Mouse (Mus musculus): ENCODE measurements at regions not wholly inside any gene's neighbourhood (a gene's known extent, or its start where the extent isn't known, plus 50 kb on each side); places are given as distances from the start of the nearest gene placed in this dataset.

DNA sequence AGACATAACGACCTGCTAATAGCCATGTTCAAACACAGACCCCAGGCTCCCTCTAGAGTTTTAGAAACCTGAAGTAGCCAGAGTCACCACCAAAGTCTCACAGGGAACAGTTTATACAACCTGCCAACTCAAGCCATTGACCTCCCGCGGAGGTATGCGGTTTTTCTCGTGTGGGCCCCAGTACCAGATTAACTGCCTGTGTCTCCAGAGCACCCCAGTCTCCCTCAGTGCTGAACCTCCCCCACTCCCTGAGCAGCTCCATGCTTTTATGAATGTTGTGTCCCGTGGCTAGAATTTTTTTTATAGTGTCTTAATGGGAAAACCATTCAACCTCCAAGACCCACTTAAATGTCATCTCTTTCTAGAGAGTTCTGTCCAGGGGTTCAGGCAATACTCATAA is 98.5 kb upstream of the Gm34302 start:
- H3K27ac ChIP-seq (ENCODE audit: insufficient read depth, low read length), result no peak overlapping the region
- H3K4me3 ChIP-seq (ENCODE audit: insufficient read depth, low read length), result no peak overlapping the region
- H3K4me1 ChIP-seq (ENCODE audit: control insufficient read depth, insufficient read depth, low read length), result no peaks in the 10 kb centered on the region
- no peak for TF ChIP-seq POLR2A (IDR thresholded peaks at IDR 0.05; ENCODE audit: low read depth, low read length)
- no peak for TF ChIP-seq CTCF (IDR thresholded peaks at IDR 0.05; ENCODE audit: borderline replicate concordance, insufficient read depth, low read length)

GRCm38 (mm10) chr3:63570607-63571353 is 87.1 kb upstream of the Gm34302 start:
- H3K27ac ChIP-seq (ENCODE audit: insufficient read depth, low read length), result no peak overlapping the region
- TF ChIP-seq CTCF (IDR thresholded peaks at IDR 0.05; ENCODE audit: borderline replicate concordance, insufficient read depth, low read length) (no peak), POLR2A (IDR thresholded peaks at IDR 0.05; ENCODE audit: low read depth, low read length) (no peak)
- no peaks in the 10 kb centered on the region for H3K4me1 ChIP-seq (ENCODE audit: control insufficient read depth, insufficient read depth, low read length)
- H3K4me3 ChIP-seq (ENCODE audit: insufficient read depth, low read length), result no peak overlapping the region

DNA sequence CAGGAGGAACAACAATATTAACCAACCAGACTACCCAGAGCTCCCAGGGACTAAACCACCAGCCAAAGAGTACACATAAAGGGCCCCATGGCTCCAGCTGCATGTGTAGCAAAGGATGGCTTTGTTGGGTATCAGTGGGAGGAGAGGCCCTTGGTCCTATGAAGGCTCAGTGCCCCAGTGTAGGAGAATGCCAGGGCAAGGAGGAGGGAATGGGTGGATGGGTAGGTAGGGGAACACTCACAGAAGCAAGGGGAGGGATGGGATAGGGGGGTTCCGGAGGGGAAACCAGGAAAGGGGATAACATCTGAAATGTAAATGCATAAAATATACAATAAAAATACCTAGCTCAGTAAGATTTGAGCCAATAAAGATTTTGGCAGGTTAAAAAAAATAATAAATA is 86.4 kb upstream of the Gm34302 start:
- Histone ChIP-seq H3K4me3 (ENCODE audit: insufficient read depth, low read length) (no peak overlapping the region), H3K27ac (ENCODE audit: insufficient read depth, low read length) (no peak overlapping the region), H3K4me1 (ENCODE audit: control insufficient read depth, insufficient read depth, low read length) (no peaks in the 10 kb centered on the region)
- TF ChIP-seq POLR2A (IDR thresholded peaks at IDR 0.05; ENCODE audit: low read depth, low read length) (no peak), CTCF (IDR thresholded peaks at IDR 0.05; ENCODE audit: borderline replicate concordance, insufficient read depth, low read length) (no peak)

GRCm38 (mm10) chr3:63569004-63569596 is 85.4 kb upstream of the Gm34302 start:
- H3K4me3 ChIP-seq (ENCODE audit: insufficient read depth, low read length), result no peak overlapping the region
- TF ChIP-seq CTCF (IDR thresholded peaks at IDR 0.05; ENCODE audit: borderline replicate concordance, insufficient read depth, low read length) (no peak), POLR2A (IDR thresholded peaks at IDR 0.05; ENCODE audit: low read depth, low read length) (no peak)
- H3K27ac ChIP-seq (ENCODE audit: insufficient read depth, low read length), result no peak overlapping the region
- H3K4me1 ChIP-seq (ENCODE audit: control insufficient read depth, insufficient read depth, low read length), result no peaks in the 10 kb centered on the region

GRCm38 (mm10) chr3:63567726-63568125 is 84.0 kb upstream of the Gm34302 start:
- Histone ChIP-seq H3K4me1 (ENCODE audit: control insufficient read depth, insufficient read depth, low read length) (peaks cover 8% of the 10 kb centered on the region; the same call in 1 of the 2 replicates), H3K4me3 (ENCODE audit: insufficient read depth, low read length) (no peak overlapping the region), H3K27ac (ENCODE audit: insufficient read depth, low read length) (no peak overlapping the region)
- no peak for TF ChIP-seq CTCF (IDR thresholded peaks at IDR 0.05; ENCODE audit: borderline replicate concordance, insufficient read depth, low read length)

DNA sequence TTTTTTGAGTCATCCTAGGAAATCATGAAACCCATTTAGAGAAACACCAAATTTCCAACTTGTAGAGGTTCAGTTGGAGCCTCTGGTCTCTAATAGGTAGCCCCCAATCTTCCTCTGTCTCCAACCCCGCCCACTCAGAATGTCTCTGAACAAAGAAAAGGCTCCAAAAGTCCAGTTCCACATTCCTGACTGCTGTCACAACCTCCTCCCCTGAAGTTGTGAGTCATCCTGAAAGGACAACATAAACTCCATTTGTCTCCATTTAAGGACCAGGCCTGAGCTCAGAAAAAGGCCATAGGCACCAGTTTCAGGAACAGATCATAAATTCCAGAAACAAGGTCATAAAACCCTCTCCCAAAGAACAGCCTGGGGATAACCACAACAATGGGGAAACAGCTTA is 79.4 kb upstream of the Gm34302 start:
- Histone ChIP-seq H3K4me3 (ENCODE audit: insufficient read depth, low read length) (no peak overlapping the region), H3K4me1 (ENCODE audit: control insufficient read depth, insufficient read depth, low read length) (peaks cover 9% of the 10 kb centered on the region; the same call in 1 of the 2 replicates), H3K27ac (ENCODE audit: insufficient read depth, low read length) (peak overlapping the region; percentile 97)
- TF ChIP-seq POLR2A (IDR thresholded peaks at IDR 0.05; ENCODE audit: low read depth, low read length), result no peak
- no peak for TF ChIP-seq CTCF (IDR thresholded peaks at IDR 0.05; ENCODE audit: borderline replicate concordance, insufficient read depth, low read length)

DNA sequence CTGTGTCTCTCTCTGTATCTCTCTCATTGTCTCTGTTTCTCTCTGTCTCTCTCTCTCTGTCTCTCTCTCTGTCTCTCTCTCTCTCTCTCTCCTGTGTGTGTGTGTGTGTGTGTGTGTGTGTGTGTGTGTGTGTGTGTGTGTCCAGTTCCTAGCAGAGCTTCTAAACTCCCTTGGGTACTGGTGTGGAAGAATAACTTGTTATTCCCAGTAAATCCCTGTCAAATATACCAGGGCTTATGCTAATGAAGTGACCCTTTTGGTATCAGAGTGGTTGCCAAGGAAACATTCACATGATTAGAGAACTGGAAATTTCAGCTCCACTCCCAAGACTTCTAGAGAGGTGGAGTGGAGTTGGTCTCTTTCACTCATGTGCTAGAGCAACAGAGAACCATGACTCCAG is 78.9 kb upstream of the Gm34302 start:
- Histone ChIP-seq H3K27ac (ENCODE audit: insufficient read depth, low read length) (peak overlapping the region; percentile 97), H3K4me1 (ENCODE audit: control insufficient read depth, insufficient read depth, low read length) (peaks cover 9% of the 10 kb centered on the region; the same call in 1 of the 2 replicates), H3K4me3 (ENCODE audit: insufficient read depth, low read length) (no peak overlapping the region)
- TF ChIP-seq POLR2A (IDR thresholded peaks at IDR 0.05; ENCODE audit: low read depth, low read length), result no peak
- TF ChIP-seq CTCF (IDR thresholded peaks at IDR 0.05; ENCODE audit: borderline replicate concordance, insufficient read depth, low read length), result no peak

GRCm38 (mm10) chr3:63560745-63561151 is 77.1 kb upstream of the Gm34302 start:
- TF ChIP-seq CTCF (IDR thresholded peaks at IDR 0.05; ENCODE audit: borderline replicate concordance, insufficient read depth, low read length) (no peak), POLR2A (IDR thresholded peaks at IDR 0.05; ENCODE audit: low read depth, low read length) (no peak)
- H3K4me3 ChIP-seq (ENCODE audit: insufficient read depth, low read length), result no peak overlapping the region
- H3K4me1 ChIP-seq (ENCODE audit: control insufficient read depth, insufficient read depth, low read length), result peaks cover 9% of the 10 kb centered on the region; the same call in 1 of the 2 replicates
- no peak overlapping the region for H3K27ac ChIP-seq (ENCODE audit: insufficient read depth, low read length)

DNA sequence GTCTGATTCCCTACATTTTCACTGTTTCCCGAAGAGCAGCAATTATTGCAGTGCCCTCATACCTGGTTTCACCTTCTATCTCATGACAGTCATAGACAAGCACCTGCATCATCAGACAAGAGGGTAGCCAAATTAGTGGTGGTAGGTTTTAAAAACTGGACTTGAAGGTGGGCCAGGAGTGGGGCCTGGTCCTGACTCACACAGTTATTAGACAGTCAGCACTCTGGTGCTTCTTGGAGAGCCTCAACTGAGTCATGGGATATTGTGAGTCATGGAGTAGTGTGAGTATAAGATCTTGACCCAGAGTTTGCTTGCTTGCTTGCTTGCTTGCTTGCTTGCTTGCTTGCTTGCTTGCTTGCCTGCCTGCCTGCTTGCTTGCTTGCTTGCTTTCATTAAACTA is 73.1 kb upstream of the Gm34302 start:
- H3K4me3 ChIP-seq (ENCODE audit: insufficient read depth, low read length), result no peak overlapping the region
- no peaks in the 10 kb centered on the region; the same call in 1 of the 2 replicates for H3K4me1 ChIP-seq (ENCODE audit: control insufficient read depth, insufficient read depth, low read length)
- H3K27ac ChIP-seq (ENCODE audit: insufficient read depth, low read length), result no peak overlapping the region
- TF ChIP-seq CTCF (IDR thresholded peaks at IDR 0.05; ENCODE audit: borderline replicate concordance, insufficient read depth, low read length), result no peak
- no peak for TF ChIP-seq POLR2A (IDR thresholded peaks at IDR 0.05; ENCODE audit: low read depth, low read length)

- no peaks in the 10 kb centered on the region; the same call in 1 of the 2 replicates for H3K4me1 ChIP-seq (ENCODE audit: control insufficient read depth, insufficient read depth, low read length)
- H3K27ac ChIP-seq (ENCODE audit: insufficient read depth, low read length), result no peak overlapping the region
- no peak for TF ChIP-seq CTCF (IDR thresholded peaks at IDR 0.05; ENCODE audit: borderline replicate concordance, insufficient read depth, low read length)
- no peak for TF ChIP-seq POLR2A (IDR thresholded peaks at IDR 0.05; ENCODE audit: low read depth, low read length)
- no peak overlapping the region for H3K4me3 ChIP-seq (ENCODE audit: insufficient read depth, low read length)
These were observed 71.2 kb upstream of the Gm34302 start for GRCm38 (mm10) chr3:63554872-63555271.

Data from embryonic fibroblast, embryonic 13.5 days (primary cell).